Mouse (Mus musculus) E14TG2a.4 (cell line): ENCODE measurements around the gene Fmn2.

ENCODE experiments used
- CTCF ChIP-seq: conservative IDR thresholded peaks from 2 replicates; pipeline ENCODE4 v1.5.1; 2014; ENCODE audit warnings: low read length
- POU5F1 ChIP-seq: IDR thresholded peaks from 2 replicates; pipeline ENCODE4 v1.6.1; 2014; ENCODE audit warnings: low read length, borderline replicate concordance

DNA sequence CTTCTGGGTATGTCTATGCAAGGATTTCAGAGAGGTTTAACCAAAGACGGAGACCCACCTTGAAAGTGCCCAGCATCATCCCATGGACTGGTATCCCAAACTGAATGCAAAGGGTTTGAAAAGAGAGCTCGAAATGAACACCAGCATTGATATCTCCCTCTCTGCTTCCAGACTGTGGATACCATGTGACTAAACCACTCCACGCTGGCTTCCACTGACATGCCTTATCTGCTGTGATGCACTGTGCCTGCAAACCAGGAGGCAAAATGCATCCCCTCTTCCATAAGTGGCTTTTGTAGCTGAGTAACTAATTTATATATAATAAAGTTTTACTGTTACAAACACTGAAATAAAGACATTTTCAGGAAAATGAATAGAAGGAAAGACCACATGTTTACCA is 36.2 kb upstream of the Fmn2 start:
- TF ChIP-seq CTCF (no peak), POU5F1 (no peak)
